Mouse (Mus musculus) kidney, adult 18-20 months (tissue): ENCODE measurements around the gene Vmn1r167.
"Not testable (repeated sequence)": the region's sequence is repeated elsewhere in the genome, so short reads cannot be mapped to it uniquely, and the experiment has no call there.

Source experiments
- DNase-seq: peaks from one replicate; pipeline ENCODE4 v3.0.0; 2021

The Vmn1r167 gene

GRCm38 (mm10) chr7:23507106-23507505, at the start of gene Vmn1r167:
TSS of gene Vmn1r167 (minus strand) at chr7:23507206.
- DNase-seq = not testable (repeated sequence)

DNA sequence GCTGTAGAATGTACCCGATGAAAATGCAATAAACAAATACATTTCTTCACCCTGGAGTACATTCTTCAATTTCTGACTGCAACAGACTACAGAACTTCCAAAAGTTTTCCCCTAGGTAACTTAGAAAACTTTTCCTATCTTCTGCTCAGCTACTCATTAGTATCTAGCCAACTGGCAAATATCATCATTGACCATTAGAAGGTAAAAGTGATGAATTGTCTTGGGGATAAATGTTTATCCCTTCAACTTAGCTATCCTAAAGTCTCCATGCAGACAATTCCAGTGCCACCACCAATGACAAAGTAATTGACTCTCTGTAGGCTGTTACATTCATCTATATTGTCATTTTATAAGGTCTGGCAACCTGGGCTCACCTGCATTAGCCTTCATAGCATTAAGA, 32.4 kb upstream of the Vmn1r167 start, which contains the start of gene Vmn1r168:
Gene Vmn1r168 (plus strand): TSS at position 301 of the 400 bp plus-strand sequence.
- not testable (repeated sequence) for DNase-seq

DNA sequence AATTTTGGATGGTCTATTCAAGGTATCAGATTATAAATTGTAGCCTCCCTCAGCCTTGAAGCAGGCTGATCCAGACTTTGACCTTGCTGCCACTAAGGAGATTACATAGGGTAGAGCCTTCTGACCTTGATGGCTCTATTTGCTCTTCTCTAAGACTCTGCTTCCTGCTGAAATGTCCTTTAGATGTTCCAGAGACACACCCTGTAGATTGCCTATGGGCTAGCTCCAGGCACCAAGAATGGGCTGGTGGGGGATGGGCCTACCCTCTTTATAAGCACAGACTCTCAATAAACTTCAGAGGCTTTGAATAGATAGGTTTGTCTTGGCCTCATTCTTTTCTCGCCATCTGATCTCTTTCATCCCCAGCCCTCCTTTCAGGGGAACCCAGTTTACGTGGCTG, 34.1 kb downstream of the Vmn1r167 start:
- DNase-seq = not testable (repeated sequence)

GRCm38 (mm10) chr7:23470832-23471231, 36.2 kb downstream of the Vmn1r167 start:
- DNase-seq = not testable (repeated sequence)

GRCm38 (mm10) chr7:23470201-23470600, 36.8 kb downstream of the Vmn1r167 start:
- not testable (repeated sequence) for DNase-seq
